Mouse (Mus musculus): ENCODE results near the gene Kcnh4. TPM values are rescaled to one million over a fixed set of nuclear protein-coding genes. Genes with fewer than 3 reads are reported as not detected.
"Not testable (repeated sequence)": the region's sequence is repeated elsewhere in the genome, so short reads cannot be mapped to it uniquely, and the experiment has no call there.

The Kcnh4 gene
- under 1 TPM; 0.39 to 0.40 TPM for total RNA-seq (2021)
- long read RNA-seq, experiment 1, partial matches to known transcripts = 1 of 1 reads
- long read RNA-seq, experiment 1, other reads (novel, unspliced or antisense) = 0 of 1 reads
- long read RNA-seq, experiment 2 = 0 reads

DNA sequence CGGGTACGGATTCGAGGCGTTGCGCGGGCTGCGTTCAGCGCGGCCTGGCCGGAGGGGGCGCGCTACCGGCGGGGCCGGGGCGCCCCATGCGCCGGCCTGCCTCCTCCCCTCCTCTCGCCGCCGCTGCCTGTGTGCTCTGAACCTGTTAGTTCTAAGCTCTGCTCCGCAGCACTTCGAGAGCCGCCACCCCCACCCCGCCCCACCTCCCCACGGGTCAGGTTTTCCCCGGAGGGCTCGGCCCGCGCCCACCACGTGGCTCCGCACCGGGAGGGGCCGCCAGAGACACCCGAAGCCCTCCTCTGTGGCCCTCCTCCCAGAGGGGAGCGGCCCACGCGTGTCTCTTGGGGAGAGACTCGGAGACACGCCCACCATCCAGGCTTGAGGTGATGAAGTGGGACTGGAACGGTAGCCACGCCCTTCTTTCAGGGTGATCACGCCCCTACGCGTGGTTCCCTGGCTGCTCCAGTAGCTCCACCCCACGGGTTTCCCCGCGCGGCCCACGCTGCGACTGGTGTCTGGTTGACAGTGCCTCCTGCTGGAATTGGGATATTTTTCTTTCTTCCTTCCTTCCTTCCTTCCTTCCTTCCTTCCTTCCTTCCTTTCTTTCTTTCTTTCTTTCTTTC is at the start of gene Kcnh4:
TSS of gene Kcnh4 (minus strand) at position 332 of the 623 bp plus-strand sequence.
- no peak for DNase-seq (ENCODE audit: low spot score in 2 of 2)

DNA sequence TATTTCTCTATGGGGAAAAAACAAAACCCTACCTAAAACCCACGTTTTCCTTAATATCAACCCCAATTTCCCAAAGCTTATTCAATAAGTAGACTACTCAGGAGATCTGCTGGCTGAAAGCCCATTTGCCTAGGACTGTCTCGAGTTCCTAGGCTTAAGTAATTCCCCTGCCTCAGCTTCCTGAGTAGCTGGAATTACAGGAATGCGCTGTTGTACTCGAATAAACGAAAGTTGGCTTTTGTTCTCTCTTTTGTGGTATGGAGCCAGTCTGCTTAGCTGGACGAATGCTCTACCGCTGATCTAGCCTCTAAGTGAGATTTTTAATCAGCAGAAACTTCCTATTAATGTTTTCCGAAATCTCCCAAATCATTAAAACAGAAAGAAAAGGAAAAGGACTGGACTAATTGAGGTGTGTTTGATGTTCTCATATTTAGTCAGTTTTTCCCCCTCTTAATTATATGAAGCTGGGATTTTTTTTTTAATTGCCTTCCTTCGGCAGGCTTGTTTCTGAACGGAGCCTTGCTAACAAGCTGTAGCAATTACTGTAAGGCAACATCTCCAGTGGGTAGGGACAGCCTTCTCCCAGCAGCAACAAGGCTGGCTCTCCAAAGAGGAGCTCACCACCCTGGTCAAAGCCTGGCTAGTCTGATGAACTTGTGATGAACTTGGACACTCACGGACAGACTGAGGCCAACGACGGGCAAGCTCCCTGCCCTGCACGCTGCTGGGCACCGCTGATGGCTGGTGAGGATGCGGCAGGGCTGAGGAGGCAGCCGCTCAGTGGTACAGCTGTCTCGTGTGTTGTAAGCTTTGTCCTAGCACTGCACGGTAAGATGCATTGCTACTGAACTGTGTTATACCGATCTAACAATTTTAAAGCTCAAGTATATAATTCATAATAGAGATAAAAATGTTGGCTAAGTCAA is 46.9 kb upstream of the Kcnh4 start:
- DNase-seq (ENCODE audit: low spot score in 2 of 2) = no peak

GRCm38 (mm10) chr11:100805535-100805934 is 45.8 kb upstream of the Kcnh4 start:
- DNase-seq (ENCODE audit: low spot score in 2 of 2) = no peak

- DNase-seq (ENCODE audit: low spot score in 2 of 2) = no peak
These were observed 44.7 kb upstream of the Kcnh4 start for GRCm38 (mm10) chr11:100804409-100804808.

- DNase-seq (ENCODE audit: low spot score in 2 of 2) = peak in 1 of 2 experiments; percentile 29
These were observed 39.7 kb upstream of the Kcnh4 start for GRCm38 (mm10) chr11:100799426-100799825.

DNA sequence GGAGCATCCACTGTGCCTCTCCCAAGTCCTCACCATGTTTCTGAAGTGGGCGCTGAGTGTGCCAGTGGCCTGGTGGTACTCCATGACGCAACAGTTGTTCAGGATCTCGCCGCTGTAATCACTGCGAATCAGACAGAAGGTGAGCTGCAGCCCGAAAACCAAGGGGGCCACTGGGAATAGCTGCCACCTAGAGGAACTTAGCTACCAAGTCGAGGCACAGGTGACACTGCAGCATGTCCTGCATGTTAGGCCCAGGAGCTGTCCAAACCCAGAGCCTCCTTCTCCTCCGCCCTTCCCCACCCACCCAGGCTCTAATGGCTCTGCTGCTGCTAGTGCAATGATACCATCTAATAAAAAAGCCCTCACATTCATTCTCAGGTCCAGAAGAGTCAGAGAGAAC is 36.8 kb upstream of the Kcnh4 start:
- DNase-seq (ENCODE audit: low spot score in 2 of 2) = no peak

- DNase-seq (ENCODE audit: low spot score in 2 of 2) = no peak
These were observed 35.6 kb upstream of the Kcnh4 start for GRCm38 (mm10) chr11:100795386-100795785.

DNA sequence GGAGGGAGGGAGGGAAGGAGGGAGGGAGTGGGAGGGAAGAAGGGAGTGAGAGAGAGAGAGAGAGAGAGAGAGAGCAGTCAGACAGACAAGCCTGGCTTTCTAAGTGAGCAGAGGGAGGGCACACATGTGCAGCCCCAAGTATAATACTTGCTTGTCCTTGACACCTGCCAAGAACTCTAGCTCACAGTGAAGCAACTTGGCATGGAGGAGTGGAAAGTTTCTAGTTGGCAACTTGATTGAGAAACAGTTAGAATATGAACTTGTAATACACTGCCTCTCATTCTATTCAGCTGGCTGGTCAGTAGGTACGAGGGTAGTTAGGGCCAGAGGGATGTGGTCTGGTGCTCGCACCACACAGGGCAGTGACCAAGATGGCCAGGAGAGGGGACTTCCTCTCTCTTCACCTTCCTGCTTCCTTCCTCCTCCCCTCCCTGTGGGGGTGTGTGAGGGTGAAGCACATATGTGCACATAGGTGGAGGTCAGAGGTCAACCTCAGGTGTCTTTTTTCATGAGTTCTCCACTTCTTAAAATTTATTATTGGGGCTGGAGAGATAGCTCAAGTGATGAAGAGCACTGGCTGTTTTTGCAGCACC is 31.8 kb upstream of the Kcnh4 start:
- DNase-seq (ENCODE audit: low spot score in 2 of 2) = no peak

DNA sequence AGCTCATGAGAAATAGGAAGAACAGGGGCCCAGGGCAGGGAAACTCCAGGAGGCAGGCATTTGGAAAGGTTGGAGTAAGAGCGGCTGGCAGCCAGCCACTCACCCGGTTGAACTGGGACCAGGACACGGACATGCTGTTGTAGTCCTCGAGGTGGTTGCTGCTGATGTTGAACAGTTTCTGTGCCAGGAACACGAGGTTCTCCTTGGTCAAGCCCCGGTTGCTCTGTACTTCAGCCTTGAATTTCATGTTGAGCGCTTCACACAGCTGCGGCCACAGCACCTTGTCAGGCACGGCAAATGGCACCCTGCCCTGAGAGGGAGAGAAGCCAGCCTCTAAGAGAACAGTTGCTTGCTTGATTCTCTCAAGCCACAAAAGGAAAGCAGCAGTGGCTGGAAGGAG is 30.9 kb upstream of the Kcnh4 start:
- DNase-seq (ENCODE audit: low spot score in 2 of 2) = not testable (repeated sequence)

DNA sequence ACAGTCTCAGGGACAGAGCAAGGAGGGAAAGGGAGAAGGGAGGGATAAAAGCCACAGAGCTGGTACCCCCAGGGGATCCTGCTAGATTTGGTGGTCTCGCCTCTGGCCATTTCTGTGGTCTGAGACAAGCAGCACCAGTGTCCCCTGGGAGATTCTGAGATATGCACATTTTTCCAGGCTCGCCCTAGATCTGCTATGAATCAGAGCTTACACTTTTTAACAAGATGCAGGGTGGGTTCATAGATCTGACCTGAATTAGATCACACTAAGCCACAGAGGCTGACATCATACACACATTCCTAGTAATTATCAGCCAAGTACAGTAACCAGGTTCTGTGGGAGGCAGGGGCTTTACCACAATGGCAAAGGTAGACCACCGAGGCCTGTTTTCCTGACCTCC is 30.0 kb upstream of the Kcnh4 start:
- no peak for DNase-seq (ENCODE audit: low spot score in 2 of 2)

DNA sequence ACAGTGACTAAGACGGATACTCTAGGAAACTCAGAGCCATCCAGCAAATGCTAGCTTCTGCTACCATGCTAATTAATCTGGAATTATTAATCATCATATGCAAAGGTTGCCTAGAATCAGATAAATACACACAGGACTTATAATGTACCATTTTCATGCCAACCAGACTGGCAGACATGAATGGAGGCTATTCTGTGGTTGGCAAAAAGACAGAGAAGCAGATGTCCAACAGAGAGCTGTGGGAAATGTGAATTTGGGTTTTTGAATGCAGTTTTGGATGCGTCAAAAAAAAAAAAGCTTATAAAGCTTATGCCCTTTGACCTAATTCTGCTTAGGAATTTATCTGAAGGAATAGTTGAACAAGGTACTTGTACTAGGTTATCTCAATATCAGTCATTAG is 26.0 kb upstream of the Kcnh4 start:
- DNase-seq (ENCODE audit: low spot score in 2 of 2) = no peak

GRCm38 (mm10) chr11:100784286-100784685 is 24.5 kb upstream of the Kcnh4 start:
- DNase-seq (ENCODE audit: low spot score in 2 of 2) = no peak

DNA sequence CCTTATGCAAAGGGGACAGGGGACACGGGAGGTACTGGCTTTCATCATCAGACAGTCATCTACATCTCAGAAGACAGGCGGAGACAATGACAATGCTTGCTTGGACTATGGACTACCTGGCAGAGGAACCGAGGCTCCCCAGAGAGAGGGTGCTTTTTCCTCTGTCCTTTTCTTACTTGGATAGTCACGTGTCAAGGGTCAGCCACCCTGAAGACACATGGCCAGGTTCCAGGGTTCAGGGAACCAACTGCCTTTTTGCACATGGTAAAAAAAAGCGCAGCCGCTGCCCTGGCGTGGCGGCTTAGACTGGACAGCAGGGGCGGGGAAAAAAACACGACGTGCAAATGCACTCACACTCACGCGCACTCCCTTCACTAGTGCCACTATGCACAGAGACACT is 22.8 kb upstream of the Kcnh4 start:
- no peak for DNase-seq (ENCODE audit: low spot score in 2 of 2)

DNA sequence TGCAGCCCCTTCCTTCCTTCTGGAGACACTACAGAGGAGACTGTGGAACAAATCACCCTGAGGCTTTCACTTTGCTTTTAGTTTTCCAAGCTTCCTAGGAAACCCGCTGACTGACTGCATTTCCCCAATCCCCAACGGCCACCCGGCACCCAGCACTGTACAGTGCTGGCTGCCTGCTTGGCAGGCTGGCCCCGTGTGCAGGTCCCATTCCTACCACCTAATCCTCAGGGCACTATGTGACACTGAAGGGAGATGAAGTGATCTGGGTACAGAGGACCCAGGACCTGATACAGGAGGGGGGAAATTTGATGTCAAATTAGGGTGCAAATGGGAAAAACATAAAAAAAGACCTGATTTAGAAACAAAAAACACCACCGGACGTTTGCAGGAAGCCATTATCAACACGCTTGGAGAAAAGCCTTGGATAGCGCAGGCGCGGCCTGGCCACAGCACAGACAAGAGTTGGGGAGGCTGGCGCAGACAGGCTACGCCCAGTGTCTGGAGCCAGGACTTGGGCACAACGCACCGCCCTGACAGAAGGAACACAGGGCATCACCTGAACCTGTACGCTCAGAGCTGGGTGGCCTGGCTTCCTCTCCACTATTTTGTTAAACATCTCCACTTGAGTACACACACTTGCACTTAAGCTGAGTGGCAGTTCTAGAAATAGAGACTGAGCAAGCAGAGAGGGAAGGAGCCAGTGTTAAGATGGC is 22.2 kb upstream of the Kcnh4 start:
- DNase-seq (ENCODE audit: low spot score in 2 of 2) = no peak

DNA sequence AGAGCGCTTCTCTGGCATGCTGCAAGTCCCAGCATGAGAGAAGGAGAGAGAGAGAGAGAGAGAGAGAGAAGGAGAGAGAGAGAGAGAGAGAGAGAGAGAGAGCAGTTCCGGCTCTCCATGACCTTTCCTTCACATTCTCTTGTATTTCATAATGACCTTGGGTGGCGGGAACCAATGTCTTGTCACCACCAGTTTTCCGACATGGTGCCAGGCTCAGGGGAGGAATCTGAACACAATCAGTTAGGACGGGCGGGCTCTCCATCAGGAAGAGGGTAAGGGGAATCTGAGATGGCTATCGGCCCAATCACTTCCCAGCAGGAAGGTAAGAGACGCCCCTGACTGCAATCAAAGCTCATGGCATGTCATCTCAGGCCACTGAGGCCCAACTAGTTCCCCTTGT is 20.5 kb upstream of the Kcnh4 start:
- DNase-seq (ENCODE audit: low spot score in 2 of 2) = no peak

GRCm38 (mm10) chr11:100778069-100778468 is 18.3 kb upstream of the Kcnh4 start:
- DNase-seq (ENCODE audit: low spot score in 2 of 2) = no peak

GRCm38 (mm10) chr11:100775921-100776320 is 16.2 kb upstream of the Kcnh4 start:
- no peak for DNase-seq (ENCODE audit: low spot score in 2 of 2)

DNA sequence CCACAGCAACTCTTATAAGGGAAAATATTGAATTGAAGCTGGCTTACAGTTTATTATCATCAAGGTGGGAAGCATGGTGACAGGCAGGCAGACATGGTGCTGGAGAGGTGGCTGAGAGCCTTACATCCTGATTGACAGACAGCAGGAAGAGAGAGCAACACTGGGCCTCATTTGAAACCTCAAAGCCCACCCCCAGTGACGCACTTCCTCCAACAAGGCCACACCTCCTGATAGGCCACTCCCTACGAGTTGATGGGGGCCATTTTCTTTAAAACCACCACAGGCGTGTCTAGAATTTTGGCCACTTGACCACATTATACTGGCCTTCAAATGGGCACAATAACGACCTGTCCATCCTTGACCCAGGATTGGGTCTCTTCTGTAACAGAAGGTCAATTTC is 14.5 kb upstream of the Kcnh4 start:
- DNase-seq (ENCODE audit: low spot score in 2 of 2) = no peak

GRCm38 (mm10) chr11:100770646-100771408 is 11.1 kb upstream of the Kcnh4 start, which contains the start of gene Ghdc:
Ghdc (minus strand) TSS chr11:100770957.
- peak; percentile 58 to 74 for DNase-seq (ENCODE audit: low spot score in 2 of 2)

DNA sequence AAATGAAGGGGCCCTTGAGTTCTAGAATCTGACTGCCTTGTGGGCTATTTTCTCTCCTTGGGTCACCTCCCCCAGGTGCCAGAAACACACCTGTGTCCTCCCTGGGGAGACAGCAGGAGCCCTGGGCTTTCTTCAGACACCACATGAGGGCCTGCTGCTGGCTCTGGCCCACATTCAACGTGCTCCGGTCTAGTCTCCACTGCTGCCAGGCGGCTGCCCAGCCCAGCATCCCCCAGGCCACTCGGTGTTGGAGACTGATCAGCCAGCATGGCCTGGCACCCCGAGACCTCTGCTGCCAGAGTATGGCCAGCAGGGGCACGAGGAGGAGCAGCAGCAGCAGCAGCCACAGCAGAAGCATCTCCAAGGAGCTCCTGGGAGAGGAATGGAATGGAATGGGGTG is 10.2 kb upstream of the Kcnh4 start:
- DNase-seq (ENCODE audit: low spot score in 2 of 2) = no peak

Measured in adrenal gland, postnatal 4 days (tissue).